Comparison of ENCODE assay signal across 8 mouse cellular contexts in the genomic region with DNA sequence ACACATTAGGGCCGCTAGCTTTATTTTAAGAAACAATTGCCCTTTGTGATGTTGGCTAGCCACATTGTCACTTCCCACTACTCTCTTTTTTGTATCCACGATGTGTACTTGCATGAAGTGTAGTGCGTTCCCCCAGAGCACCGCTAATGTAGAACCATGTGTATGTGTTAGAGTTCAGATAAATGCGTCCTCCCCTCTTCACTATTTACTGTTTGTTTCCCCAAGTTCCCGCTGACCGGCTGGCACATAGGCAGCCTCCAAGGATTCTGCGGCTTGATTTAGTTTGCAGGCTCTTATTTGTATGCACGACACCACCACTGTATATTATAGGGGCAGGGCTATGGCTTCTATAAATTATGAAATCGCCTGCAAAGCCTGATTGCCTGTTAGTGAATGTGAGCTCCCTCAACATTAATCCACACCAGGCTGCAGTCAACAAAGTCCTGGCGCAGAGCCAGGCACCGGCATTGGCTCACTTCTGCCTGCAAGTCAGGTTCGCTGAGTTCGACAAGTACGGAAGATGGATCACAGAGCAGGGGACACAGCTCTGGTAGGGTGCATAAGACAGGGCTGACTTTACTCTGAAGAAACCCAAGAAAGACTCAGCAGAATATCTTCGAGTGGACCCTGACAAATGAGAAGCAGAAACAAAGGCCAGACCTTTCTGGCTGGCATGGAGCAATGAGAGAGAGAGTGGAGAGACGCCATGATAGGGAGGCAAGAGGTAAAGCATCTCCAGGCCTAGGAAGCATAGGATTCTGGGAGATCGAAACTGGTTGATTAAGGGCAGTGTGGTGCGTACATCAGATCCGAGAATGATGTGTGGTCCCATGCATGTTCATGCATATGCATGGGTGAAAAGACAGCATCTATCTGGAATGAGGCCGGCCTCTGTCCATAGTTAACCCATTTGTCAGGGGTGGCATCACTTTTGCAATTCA.
DNase-seq lines count a peak whose midpoint lies in the region; ATAC-seq lines count a peak whose summit lies in the region.

No protein-coding gene starts in this region.

- no peak overlapping the region for H3K27ac ChIP-seq in liver, embryonic 11.5 days (ENCODE audit: low read depth, low read length)
- H3K27ac ChIP-seq in intestine, embryonic 15.5 days, result no peak overlapping the region

- no peak overlapping the region for H3K4me3 ChIP-seq in liver, embryonic 11.5 days (ENCODE audit: low read depth, low read length)
- no peak overlapping the region for H3K4me3 ChIP-seq in intestine, embryonic 15.5 days (replicated peaks)

- no peaks in the 10 kb centered on the region for H3K36me3 ChIP-seq in liver, embryonic 11.5 days (ENCODE audit: control insufficient read depth, insufficient read depth, low read length)
- H3K36me3 ChIP-seq in intestine, embryonic 15.5 days, result no peaks in the 10 kb centered on the region

- H3K9ac ChIP-seq in liver, embryonic 11.5 days (ENCODE audit: low read depth, low read length), result no peak overlapping the region
- H3K9ac ChIP-seq in intestine, embryonic 15.5 days, result no peak overlapping the region

- 78% methylated on average over 21 of the region's 21 CpGs for WGBS in liver, embryonic 11.5 days
- WGBS in intestine, embryonic 15.5 days, result 52% methylated on average over 21 of the region's 21 CpGs

- DNase-seq in cerebellum, postnatal 36 days, result peak; percentile 46 to 47
- peak; percentile 7 for DNase-seq in liver
- DNase-seq in liver, embryonic 11.5 days (ENCODE audit: low spot score), result no peak
- peak; percentile 48 for DNase-seq in lung, postnatal 14 days
- peak; percentile 3 for DNase-seq in yolk sac, embryonic 10.5 days (ENCODE audit: low spot score)
- DNase-seq in T-cell, adult 2 months (ENCODE audit: low spot score), result no peak

- no peak for ATAC-seq in cerebellum, adult (ENCODE audit: insufficient number of reproducible peaks, low FRiP score, low TSS enrichment)
- no peak for ATAC-seq in liver, embryonic 11.5 days (replicated peaks; ENCODE audit: low FRiP score)
- ATAC-seq in intestine, embryonic 15.5 days, result peak; percentile 41; the same call in 1 of the 2 replicates

- no peaks in the 10 kb centered on the region for H3K9me3 ChIP-seq in liver, embryonic 11.5 days (ENCODE audit: control insufficient read depth, low read length)
- H3K9me3 ChIP-seq in intestine, embryonic 15.5 days, result no peaks in the 10 kb centered on the region

- H3K4me2 ChIP-seq in liver, embryonic 11.5 days, result no peak overlapping the region
- H3K4me2 ChIP-seq in intestine, embryonic 15.5 days (replicated peaks), result no peak overlapping the region

- no peaks in the 10 kb centered on the region for H3K27me3 ChIP-seq in liver, embryonic 11.5 days (replicated peaks; ENCODE audit: control insufficient read depth, insufficient read depth, low read length)
- no peaks in the 10 kb centered on the region for H3K27me3 ChIP-seq in intestine, embryonic 15.5 days (replicated peaks)

- no peaks in the 10 kb centered on the region for H3K4me1 ChIP-seq in liver, embryonic 11.5 days (replicated peaks; ENCODE audit: control insufficient read depth, insufficient read depth, low read length)
- H3K4me1 ChIP-seq in intestine, embryonic 15.5 days (replicated peaks), result 0 out of 2 replicates have a peak, but pooled peaks cover 3% of the 10 kb centered on the region

Comparison
In these comparisons a context has a peak if more than half of its experiments do, and no peak if none do; other contexts are left out.
1. DNase-seq: peak in cerebellum, postnatal 36 days (2 of 2), liver (single experiment), lung, postnatal 14 days (single experiment) and yolk sac, embryonic 10.5 days (single experiment); none in liver, embryonic 11.5 days (single experiment) and T-cell, adult 2 months (single experiment).